Mouse (Mus musculus) urinary bladder, postnatal 0 days (tissue): ENCODE measurements around the gene H2al1i. TPM values are rescaled to one million over a fixed set of nuclear protein-coding genes. Genes with fewer than 3 reads are reported as not detected.

ENCODE experiments used
- polyA plus RNA-seq: library from polyadenylated mRNA; unstranded; fragments of >200 nt; fragmentation: Nextera tagmentation; extraction: Ambion mirVana; gene quantifications from 2 replicates; pipeline ENCODE4 v1.2.1, GENCODE M21; 2015

The H2al1i gene
- polyA plus RNA-seq = not detected in 2 replicates

GRCm38 (mm10) chrX:11324359-11324758 lies at the start of gene H2al1i:
Gene H2al1i, plus strand, starts transcription at chrX:11324659.

GRCm38 (mm10) chrX:11298957-11299356 lies 25.5 kb upstream of the H2al1i start, which contains the start of gene H2al1a:
Gene H2al1a, plus strand, starts transcription at chrX:11299257.

GRCm38 (mm10) chrX:11302132-11302531 lies 22.3 kb upstream of the H2al1i start, which contains the start of gene H2al1b:
Gene H2al1b, plus strand, starts transcription at chrX:11302432.

GRCm38 (mm10) chrX:11305355-11305754 lies 19.1 kb upstream of the H2al1i start, which contains the start of gene H2al1c:
Gene H2al1c, plus strand, starts transcription at chrX:11305655.

GRCm38 (mm10) chrX:11308524-11308923 lies 15.9 kb upstream of the H2al1i start, which contains the start of gene H2al1d:
Gene H2al1d, plus strand, starts transcription at chrX:11308824.

GRCm38 (mm10) chrX:11311634-11312033 lies 12.8 kb upstream of the H2al1i start, which contains the start of gene H2al1e:
Gene H2al1e, plus strand, starts transcription at chrX:11311934.

GRCm38 (mm10) chrX:11314858-11315257 lies 9.6 kb upstream of the H2al1i start, which contains the start of gene H2al1f:
Gene H2al1f, plus strand, starts transcription at chrX:11315158.

GRCm38 (mm10) chrX:11317956-11318355 lies 6.5 kb upstream of the H2al1i start, which contains the start of gene H2al1g:
Gene H2al1g, plus strand, starts transcription at chrX:11318256.

GRCm38 (mm10) chrX:11321192-11321591 lies 3.3 kb upstream of the H2al1i start, which contains the start of gene H2al1h:
Gene H2al1h, plus strand, starts transcription at chrX:11321492.

GRCm38 (mm10) chrX:11327522-11327921 lies 3.1 kb downstream of the H2al1i start, which contains the start of gene H2al1j:
Gene H2al1j, plus strand, starts transcription at chrX:11327822.

Other genes with a start within 250 kb of the H2al1i start
- not detected in 2 replicates for gene H2al1a, start 25.4 kb upstream of the H2al1i start, polyA plus RNA-seq
- not detected in 2 replicates for gene H2al1b, start 22.2 kb upstream of the H2al1i start, polyA plus RNA-seq
- gene H2al1c, start 19.0 kb upstream of the H2al1i start, polyA plus RNA-seq = not detected in 2 replicates
- gene H2al1d, start 15.8 kb upstream of the H2al1i start, polyA plus RNA-seq = not detected in 2 replicates
- gene H2al1e, start 12.7 kb upstream of the H2al1i start, polyA plus RNA-seq = not detected in 2 replicates
- gene H2al1f, start 9.5 kb upstream of the H2al1i start, polyA plus RNA-seq = not detected in 2 replicates
- not detected in 2 replicates for gene H2al1g, start 6.4 kb upstream of the H2al1i start, polyA plus RNA-seq
- gene H2al1h, start 3.2 kb upstream of the H2al1i start, polyA plus RNA-seq = not detected in 2 replicates
- not detected in 2 replicates for gene H2al1j, start 3.2 kb downstream of the H2al1i start, polyA plus RNA-seq